In the genomic region with DNA sequence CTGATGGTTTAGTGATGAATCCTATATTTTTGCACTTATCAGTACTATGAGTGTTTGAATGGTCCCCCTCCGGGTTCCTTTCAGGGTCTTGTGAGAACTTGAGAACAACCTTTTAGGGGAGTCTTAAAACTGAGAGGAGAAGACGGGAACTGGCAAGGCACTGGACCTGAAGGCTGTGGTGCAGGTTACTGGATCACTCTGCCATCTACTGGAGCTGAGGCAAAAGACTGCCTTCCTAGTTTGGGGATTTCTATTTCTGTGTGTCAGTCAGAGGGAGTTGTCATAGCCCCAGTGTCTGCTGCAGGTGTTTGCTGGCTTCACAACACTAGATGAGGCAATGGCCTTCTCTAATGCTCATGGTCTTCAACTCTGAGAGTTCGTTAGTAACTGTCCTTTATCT, we compare ENCODE assay signal across 8 mouse cellular contexts.
DNase-seq lines count a peak whose midpoint lies in the region.

No protein-coding gene starts in this region.

- intact Hi-C loops in heart, postnatal 10 days (cut with DNase I), result no loop called here
- intact Hi-C loops in heart, postnatal 25 days (cut with DNase I), result no loop called here
- intact Hi-C loops in gastrocnemius, postnatal 14 days (cut with DNase I; ENCODE audit: low total_unique reads), result no loop called here

- DNase-seq in heart, postnatal 10 days, result peak; percentile 12 to 27
- no peak for DNase-seq in heart, postnatal 25 days (ENCODE audit: low spot score)
- DNase-seq in R1 (ENCODE audit: low read depth, low spot score) (peak; percentile 2), MN1 (ENCODE audit: low spot score) (no peak)
- peak; percentile 39 for DNase-seq in embryo, embryonic 11 days
- peak; percentile 31 to 49 for DNase-seq in layer of hippocampus, adult 8-10 months (ENCODE audit: low spot score in 2 of 2)
- peak; percentile 68 for DNase-seq in right cerebral cortex, adult 18-20 months
- no peak for DNase-seq in gastrocnemius, postnatal 14 days

Comparison
In these comparisons a context has a peak if more than half of its experiments do, and no peak if none do; other contexts are left out.
1. DNase-seq: peak in heart, postnatal 10 days (2 of 2), R1 (single experiment), embryo, embryonic 11 days (single experiment), layer of hippocampus, adult 8-10 months (2 of 2) and right cerebral cortex, adult 18-20 months (single experiment); none in heart, postnatal 25 days (single experiment), gastrocnemius, postnatal 14 days (single experiment) and MN1 (single experiment).